Mouse (Mus musculus): ENCODE data around the gene Kdm8. TPM values are rescaled to one million over a fixed set of nuclear protein-coding genes. Genes with fewer than 3 reads are reported as not detected.

The Kdm8 gene
- polyA plus RNA-seq, 1 experiment from 2014 or later, result 4.7 TPM

DNA sequence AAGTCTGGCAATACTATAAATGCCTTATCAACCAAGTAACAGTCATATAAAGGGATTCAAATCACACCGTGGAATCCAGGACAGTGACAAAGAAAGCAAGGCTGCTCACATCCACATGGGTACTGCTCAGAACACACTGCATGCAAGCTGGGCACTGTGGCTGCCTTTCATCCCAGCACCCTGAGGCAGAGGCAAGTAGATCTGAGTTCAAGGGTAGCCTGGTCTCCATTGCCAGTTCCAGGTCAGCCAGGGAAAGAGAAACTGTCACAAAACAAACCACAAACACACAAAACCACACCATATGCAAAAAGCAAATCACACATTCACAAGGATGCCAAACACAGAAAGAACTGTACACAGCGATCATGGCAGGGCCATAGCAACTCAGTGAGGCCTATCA, 45.2 kb downstream of the Kdm8 start:
- Histone ChIP-seq H3K36me3 (peaks cover 19% of the 10 kb centered on the region), H3K4me3 (no peak overlapping the region), H3K4me2 (no peak overlapping the region), H3K9me3 (no peaks in the 10 kb centered on the region), H3K4me1 (replicated peaks) (peaks cover 29% of the 10 kb centered on the region), H3K27me3 (no peaks in the 10 kb centered on the region), H3K9ac (peak overlapping the region; percentile 26; the same call in 1 of the 2 replicates), H3K27ac (replicated peaks) (no peak overlapping the region)
- 87% methylated on average over 2 of the region's 2 CpGs for WGBS
- ATAC-seq (ENCODE audit: low read depth), result no peak

DNA sequence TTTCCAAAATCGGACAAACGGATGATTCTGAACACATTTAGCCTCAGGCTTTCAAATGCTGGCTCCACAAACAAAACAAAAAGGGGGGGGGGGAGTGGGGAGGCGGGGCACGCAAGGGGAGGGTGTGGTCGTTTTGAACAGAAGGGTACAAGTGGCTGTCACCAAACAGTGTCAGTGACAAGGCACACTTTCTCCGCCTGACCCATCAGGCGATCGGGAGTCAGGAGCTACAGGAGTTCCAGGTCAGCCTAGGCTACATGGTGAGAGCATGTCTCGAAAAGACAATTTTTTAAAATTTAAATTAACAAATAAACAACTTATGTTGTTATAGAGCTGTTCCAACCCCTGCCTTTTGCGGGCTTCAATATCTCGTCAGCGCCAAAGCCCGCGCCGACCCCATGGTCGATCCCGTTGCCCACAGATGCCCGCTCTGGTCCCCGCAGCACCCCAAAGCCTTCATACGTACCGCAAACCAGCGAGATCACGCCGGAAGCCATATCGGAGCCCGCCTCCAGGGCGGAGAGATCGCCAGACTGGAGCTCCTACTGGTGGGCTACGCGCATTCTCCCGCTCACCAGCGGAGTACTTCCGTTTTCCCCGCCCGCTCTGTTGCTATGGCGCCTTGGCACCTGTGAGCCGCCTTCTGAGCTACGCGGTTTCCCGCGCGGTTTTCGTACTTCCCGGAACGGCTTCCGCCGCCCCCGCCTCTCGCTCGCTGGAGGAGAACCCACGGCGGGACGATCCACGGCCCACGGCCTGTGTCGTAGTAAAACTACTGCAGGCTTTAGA, 46.7 kb downstream of the Kdm8 start, which contains the start of gene Nsmce1:
Gene Nsmce1 (minus strand): TSS at position 650 of the 789 bp plus-strand sequence.
- H3K9ac ChIP-seq, result peak within 1 kb of the TSS; percentile 83
- H3K4me1 ChIP-seq (replicated peaks), result peaks cover 29% of the 10 kb centered on the region
- no peaks in the 10 kb centered on the region for H3K9me3 ChIP-seq
- peak; percentile 99 for ATAC-seq (ENCODE audit: low read depth)
- no peaks in the 10 kb centered on the region for H3K27me3 ChIP-seq
- peak within 1 kb of the TSS; percentile 66 for H3K4me3 ChIP-seq
- H3K27ac ChIP-seq (replicated peaks), result peak within 1 kb of the TSS; percentile 90
- H3K4me2 ChIP-seq, result peak within 1 kb of the TSS; percentile 78
- peaks cover 4% of the 10 kb centered on the region for H3K36me3 ChIP-seq
- under 1% methylated on average over 56 of the region's 56 CpGs for WGBS

DNA sequence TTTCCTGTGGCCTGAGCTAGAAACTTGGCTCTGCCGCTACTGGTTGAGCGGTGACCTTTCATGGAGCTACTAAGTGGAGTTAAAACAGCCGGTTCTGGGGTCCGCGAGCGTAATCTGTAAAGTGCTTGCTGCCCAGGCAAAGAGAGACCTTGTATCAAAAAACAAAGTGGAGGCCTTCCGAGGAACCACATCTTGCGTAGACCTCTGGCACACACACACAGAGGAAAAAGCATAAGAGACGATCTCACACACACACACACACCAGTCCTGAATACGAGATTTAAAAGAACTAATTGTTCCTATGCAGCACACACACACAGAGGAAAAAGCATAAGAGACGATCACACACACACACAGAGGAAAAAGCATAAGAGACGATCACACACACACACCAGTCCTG, 47.3 kb downstream of the Kdm8 start:
- H3K4me1 ChIP-seq (replicated peaks), result peaks cover 29% of the 10 kb centered on the region
- H3K4me2 ChIP-seq, result peak overlapping the region; percentile 78
- H3K27me3 ChIP-seq, result no peaks in the 10 kb centered on the region
- H3K4me3 ChIP-seq, result peak overlapping the region; percentile 66
- H3K36me3 ChIP-seq, result no peaks in the 10 kb centered on the region
- H3K9ac ChIP-seq, result peak overlapping the region; percentile 83
- peak overlapping the region; percentile 90 for H3K27ac ChIP-seq (replicated peaks)
- H3K9me3 ChIP-seq, result no peaks in the 10 kb centered on the region
- 25% methylated on average over 12 of the region's 12 CpGs for WGBS
- peak; percentile 48 for ATAC-seq (ENCODE audit: low read depth)

DNA sequence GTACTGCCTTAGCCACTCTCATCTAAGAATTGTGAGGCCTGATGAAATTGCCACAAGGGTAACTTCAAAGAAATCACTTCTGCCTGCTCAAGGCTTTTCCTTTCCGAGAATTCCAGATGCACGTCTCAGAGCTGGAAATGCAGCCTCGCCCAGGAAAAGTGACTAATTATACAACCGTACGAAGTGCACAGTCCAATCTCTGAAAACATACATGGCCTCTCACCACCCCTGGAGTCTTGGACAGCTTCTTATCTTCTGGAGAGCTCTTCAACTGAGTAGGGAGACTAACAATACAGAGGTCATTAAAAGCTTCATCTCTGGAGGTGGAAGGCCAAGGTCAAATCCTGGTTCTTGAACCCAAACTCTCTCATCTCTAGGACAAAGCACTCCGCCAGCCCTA, 48.1 kb downstream of the Kdm8 start:
- no peaks in the 10 kb centered on the region for H3K9me3 ChIP-seq
- H3K4me1 ChIP-seq (replicated peaks), result peaks cover 29% of the 10 kb centered on the region
- WGBS, result 89% methylated on average over 6 of the region's 6 CpGs
- H3K4me3 ChIP-seq, result no peak overlapping the region
- no peak for ATAC-seq (ENCODE audit: low read depth)
- no peak overlapping the region for H3K4me2 ChIP-seq
- H3K36me3 ChIP-seq, result no peaks in the 10 kb centered on the region
- H3K27ac ChIP-seq (replicated peaks), result no peak overlapping the region
- no peaks in the 10 kb centered on the region for H3K27me3 ChIP-seq
- H3K9ac ChIP-seq, result no peak overlapping the region

DNA sequence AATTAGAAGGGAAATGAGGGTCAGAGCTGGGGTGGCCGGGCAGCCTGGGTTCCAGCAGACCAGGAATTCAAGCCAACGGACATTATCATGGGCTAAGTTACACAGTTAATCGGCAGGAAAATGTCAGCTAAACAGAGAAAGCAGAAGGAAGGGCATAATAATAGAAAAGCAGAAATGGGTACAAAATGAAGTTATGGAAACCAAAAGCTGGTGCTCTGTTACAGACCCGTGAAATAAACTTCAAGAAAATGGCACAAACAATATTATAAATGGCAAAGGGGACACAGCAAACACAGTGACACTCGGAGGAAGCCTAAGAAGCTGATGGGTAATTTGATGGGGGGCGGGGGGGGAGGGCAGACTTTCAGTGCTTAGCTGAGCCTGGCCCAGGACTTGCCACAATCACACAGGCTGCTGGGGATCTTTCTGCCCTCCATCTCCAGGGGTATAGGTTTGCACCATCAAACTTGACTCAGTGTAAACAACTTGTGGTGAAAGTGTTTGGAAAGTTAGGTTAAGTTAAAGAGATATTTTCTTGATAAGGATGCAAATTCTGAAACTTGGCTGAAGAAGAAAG, 51.5 kb downstream of the Kdm8 start:
- Histone ChIP-seq H3K9ac (no peak overlapping the region), H3K4me1 (replicated peaks) (peaks cover 10% of the 10 kb centered on the region), H3K27me3 (no peaks in the 10 kb centered on the region), H3K4me3 (no peak overlapping the region), H3K4me2 (no peak overlapping the region), H3K9me3 (no peaks in the 10 kb centered on the region), H3K27ac (replicated peaks) (no peak overlapping the region), H3K36me3 (no peaks in the 10 kb centered on the region)
- ATAC-seq (ENCODE audit: low read depth), result no peak
- WGBS, result 80% methylated on average over 6 of the region's 6 CpGs

DNA sequence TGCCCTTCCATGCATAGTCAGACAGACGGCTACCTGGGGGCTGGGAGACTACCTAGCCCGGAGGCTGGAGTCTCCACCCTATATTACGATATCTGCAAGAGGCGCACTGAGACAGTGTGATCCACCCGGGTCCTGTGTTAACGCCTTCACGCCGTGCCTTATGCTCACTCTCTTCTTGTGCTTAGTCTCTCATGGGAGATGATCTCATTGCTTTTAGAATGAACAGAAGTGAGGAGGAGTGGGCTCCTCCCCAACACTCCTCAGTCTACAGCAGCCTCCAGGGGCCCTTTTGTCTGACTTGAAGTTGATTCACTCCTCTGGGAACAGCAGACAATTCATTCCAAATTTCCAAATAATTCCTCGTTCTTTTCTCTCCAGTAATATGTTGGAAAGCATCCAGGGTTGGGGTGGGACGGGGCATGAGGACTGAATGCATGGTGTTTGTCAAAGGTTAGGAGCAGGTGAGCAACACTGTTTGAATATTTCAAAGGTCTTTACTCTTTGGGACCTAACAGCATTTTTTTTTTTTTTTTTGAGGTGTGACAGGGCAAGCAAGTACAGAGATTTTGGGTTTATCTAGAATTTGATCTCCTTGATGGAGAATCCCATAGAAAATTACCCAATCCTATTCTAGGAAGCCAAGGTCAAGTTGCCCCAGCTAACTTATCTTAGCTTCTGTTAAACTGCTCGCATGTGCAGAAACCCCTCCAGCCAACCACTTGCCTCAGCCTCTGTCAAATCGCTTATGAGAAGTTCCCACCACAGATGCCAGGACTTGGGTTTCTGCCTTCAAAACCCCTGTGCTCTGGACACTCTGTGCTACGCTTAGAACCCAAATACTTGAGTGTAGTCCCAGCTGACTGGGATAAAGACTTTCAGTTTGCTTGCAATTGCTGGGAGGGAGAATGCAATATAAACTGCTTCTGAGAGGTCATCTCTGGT, 55.7 kb downstream of the Kdm8 start:
- no peak overlapping the region for H3K9ac ChIP-seq
- H3K4me1 ChIP-seq (replicated peaks), result no peaks in the 10 kb centered on the region
- H3K4me3 ChIP-seq, result no peak overlapping the region
- H3K27me3 ChIP-seq, result no peaks in the 10 kb centered on the region
- WGBS, result 76% methylated on average over 13 of the region's 13 CpGs
- no peaks in the 10 kb centered on the region for H3K9me3 ChIP-seq
- H3K27ac ChIP-seq (replicated peaks), result no peak overlapping the region
- no peaks in the 10 kb centered on the region for H3K36me3 ChIP-seq
- ATAC-seq (ENCODE audit: low read depth), result no peak
- H3K4me2 ChIP-seq, result no peak overlapping the region

DNA sequence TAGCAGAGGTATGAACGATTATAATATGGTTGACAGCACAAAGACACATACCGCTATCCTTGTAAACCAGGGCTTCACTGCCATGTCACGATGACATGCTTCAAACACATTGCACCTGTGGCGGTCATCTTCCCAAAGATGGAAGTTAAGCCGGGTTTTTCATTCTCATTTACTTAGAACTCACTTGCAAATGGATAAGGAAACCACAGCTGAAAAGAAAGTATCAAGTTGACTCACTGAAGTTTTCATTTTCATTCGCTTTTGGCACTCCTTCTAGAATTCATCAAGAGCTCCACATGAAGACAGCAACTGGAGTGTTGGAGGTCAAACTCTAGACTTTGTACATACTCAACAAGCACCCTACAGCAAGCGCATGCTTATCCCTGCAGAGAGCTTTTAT, 56.4 kb downstream of the Kdm8 start:
- ATAC-seq (ENCODE audit: low read depth), result no peak
- Histone ChIP-seq H3K4me2 (no peak overlapping the region), H3K4me3 (no peak overlapping the region), H3K4me1 (replicated peaks) (no peaks in the 10 kb centered on the region), H3K27ac (replicated peaks) (no peak overlapping the region), H3K36me3 (no peaks in the 10 kb centered on the region), H3K9ac (no peak overlapping the region), H3K9me3 (no peaks in the 10 kb centered on the region), H3K27me3 (no peaks in the 10 kb centered on the region)
- WGBS, result 95% methylated on average over 7 of the region's 7 CpGs

DNA sequence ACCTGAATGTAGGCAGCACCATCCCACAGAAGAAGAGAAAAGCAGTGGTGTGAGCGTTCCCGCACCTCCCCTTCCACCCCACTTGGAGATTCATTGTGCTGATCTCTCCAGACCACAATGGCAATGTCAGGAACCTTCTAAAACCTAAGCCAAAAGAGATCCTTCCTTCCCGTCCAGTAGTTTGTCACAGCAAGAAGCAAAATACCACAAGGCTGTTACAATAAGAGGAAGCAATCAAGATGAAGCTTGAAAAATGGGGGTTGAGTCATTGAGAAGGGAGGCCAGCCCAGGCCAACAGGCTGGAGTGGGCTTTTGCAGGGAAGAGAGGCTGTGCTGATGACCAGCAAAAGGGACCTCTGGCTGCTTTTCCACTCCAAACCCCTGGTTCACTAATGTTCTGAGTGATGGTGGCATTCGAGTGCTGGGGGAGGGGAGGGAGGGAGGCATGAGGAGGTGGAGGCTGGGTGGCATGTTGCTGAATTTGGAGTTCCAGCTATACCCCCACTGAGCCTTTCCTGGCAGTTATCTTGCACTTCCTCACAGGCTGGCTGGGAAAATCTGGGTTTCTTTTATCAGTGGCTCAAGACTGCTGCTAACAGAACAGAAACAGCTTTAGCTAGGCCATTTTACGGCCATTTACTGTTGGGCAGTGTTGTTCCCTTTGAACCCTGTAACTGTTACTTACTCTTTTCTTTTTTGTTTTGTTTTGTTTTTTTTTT, 59.1 kb downstream of the Kdm8 start:
- no peak for ATAC-seq (ENCODE audit: low read depth)
- Histone ChIP-seq H3K27me3 (no peaks in the 10 kb centered on the region), H3K36me3 (no peaks in the 10 kb centered on the region), H3K4me1 (replicated peaks) (no peaks in the 10 kb centered on the region), H3K4me2 (no peak overlapping the region), H3K27ac (replicated peaks) (no peak overlapping the region), H3K4me3 (no peak overlapping the region), H3K9ac (no peak overlapping the region), H3K9me3 (no peaks in the 10 kb centered on the region)
- 84% methylated on average over 5 of the region's 5 CpGs for WGBS

DNA sequence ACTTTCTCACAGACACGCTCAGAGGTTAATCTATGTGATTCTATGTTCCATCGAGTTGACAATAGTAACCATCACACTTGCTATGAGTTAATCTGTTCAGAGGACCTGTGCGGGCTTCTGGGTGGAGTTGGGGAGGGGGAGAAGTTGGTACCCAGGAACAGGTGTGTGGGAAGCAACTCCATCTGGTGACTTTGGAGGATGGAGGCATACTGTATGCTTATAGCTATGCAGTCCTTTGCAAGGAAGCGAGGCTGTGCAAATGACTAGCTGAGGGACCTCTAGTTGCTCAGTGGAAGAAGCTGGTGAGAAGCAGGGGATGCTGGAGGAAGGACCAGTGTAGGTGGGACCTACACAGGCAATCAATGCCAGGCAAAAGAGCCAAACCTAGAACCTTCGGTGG, 60.1 kb downstream of the Kdm8 start:
- H3K4me3 ChIP-seq, result no peak overlapping the region
- no peak overlapping the region for H3K9ac ChIP-seq
- 94% methylated on average over 5 of the region's 5 CpGs for WGBS
- H3K27me3 ChIP-seq, result no peaks in the 10 kb centered on the region
- no peak overlapping the region for H3K4me2 ChIP-seq
- H3K4me1 ChIP-seq (replicated peaks), result no peaks in the 10 kb centered on the region
- H3K27ac ChIP-seq (replicated peaks), result no peak overlapping the region
- no peaks in the 10 kb centered on the region for H3K36me3 ChIP-seq
- ATAC-seq (ENCODE audit: low read depth), result no peak
- H3K9me3 ChIP-seq, result no peaks in the 10 kb centered on the region

DNA sequence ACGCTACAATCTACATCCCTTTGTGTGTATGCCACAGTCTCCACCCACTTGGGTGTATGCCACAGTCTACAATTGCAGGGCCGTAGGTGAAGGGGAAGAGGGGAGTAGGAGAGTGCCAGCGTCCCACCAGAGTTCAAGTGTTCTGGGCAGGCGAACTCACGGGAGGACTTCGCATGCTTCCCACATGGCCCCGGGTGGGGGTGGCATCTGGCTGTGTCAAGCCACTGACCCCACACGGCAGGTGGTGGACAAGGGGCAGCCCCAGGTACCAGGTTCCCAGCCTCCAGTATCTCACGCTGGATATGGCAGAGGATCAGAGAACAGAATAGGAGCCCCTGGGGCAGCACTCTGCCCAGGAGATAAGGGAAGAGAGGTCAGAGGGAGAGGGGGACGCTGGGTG, 61.1 kb downstream of the Kdm8 start:
- no peak for ATAC-seq (ENCODE audit: low read depth)
- Histone ChIP-seq H3K9ac (no peak overlapping the region), H3K27me3 (no peaks in the 10 kb centered on the region), H3K4me2 (no peak overlapping the region), H3K9me3 (no peaks in the 10 kb centered on the region), H3K4me1 (replicated peaks) (no peaks in the 10 kb centered on the region), H3K27ac (replicated peaks) (no peak overlapping the region), H3K4me3 (no peak overlapping the region), H3K36me3 (no peaks in the 10 kb centered on the region)
- WGBS, result 88% methylated on average over 10 of the region's 10 CpGs

DNA sequence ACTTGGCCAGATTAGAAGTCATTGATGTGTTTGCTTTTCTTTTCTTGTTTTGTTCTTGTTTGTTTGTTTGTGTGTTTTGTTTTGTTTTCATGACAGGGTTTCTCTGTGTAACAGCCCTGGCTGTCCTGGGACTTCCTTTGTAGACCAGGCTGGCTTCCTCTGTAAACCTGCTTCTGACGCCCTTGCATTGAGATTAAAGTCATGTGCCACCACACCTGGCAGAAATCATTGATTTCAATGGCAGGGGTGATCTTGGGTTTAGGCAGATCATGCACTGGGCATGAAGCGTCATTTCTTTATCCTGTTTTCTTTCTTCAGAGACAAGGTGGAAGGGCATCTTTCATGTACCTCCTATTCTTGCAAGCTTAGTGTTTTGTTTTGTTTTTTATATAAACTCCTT, 62.8 kb downstream of the Kdm8 start:
- 88% methylated on average over 2 of the region's 2 CpGs for WGBS

More for the DNA sequence above, 62.8 kb downstream of the Kdm8 start:
- Histone ChIP-seq H3K4me3 (no peak overlapping the region), H3K36me3 (no peaks in the 10 kb centered on the region), H3K27ac (replicated peaks) (no peak overlapping the region), H3K4me2 (no peak overlapping the region), H3K27me3 (no peaks in the 10 kb centered on the region), H3K4me1 (replicated peaks) (no peaks in the 10 kb centered on the region), H3K9me3 (no peaks in the 10 kb centered on the region), H3K9ac (no peak overlapping the region)
- no peak for ATAC-seq (ENCODE audit: low read depth)
